Mouse (Mus musculus): ENCODE measurements around the gene Gp2.

Gene Gp2

DNA sequence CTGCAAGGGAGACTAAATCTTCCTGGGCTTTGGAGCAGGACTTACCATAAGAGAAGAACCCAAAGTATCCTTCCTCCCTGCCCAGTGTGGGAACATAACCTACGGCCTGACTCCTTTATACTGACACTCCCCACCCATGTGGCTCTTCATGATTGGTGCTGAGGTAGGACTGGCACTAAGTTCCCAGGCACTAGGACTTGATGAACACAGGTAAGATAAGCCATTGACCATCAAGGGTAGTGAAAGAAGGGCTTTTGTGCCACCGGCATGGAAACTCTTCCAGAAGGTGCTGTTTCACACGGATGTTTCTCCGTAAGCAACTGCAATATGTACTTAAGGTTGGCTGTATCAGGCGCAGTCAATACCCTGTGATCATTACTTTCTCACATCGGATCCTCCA lies at the start of gene Gp2:
TSS of gene Gp2 (minus strand) at position 101 of the 400 bp plus-strand sequence.
- no peak for DNase-seq (ENCODE audit: low spot score in 2 of 2)

DNA sequence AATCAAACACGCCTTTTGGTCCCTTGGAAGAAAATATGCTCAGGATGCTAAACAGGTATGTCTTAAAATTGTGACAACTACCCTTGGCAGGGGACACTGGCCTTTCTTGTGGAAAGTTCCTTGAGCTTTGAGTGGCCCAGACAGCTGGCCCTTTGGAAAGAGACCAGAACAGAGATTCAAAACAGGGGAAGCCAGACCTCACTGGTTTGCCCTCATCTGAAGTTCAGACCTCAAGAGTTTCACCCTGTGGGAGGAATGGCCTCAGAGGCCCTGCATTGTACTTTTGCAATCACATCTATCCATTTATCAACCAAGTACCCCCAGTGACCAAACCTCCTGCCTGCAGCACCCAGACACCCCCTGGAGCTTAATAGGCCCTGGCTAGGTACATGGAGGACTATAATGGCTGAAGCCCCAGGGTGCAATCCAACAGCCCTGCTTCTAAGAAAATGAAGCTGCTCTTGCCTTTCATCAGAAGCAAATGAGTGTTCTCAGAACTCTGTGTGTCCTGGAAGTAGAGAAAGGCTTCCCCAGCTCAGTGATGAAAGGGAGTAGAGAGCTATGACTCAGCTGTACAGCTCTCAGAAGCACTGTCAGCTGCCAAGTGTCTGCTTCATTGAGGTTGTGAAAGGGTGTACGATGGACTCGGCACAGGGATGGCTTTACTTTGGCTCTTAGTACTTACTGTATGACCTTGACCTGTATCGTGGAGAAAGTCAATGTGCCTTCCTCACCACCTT lies 31.1 kb upstream of the Gp2 start:
- DNase-seq (ENCODE audit: low spot score in 2 of 2) = no peak

DNA sequence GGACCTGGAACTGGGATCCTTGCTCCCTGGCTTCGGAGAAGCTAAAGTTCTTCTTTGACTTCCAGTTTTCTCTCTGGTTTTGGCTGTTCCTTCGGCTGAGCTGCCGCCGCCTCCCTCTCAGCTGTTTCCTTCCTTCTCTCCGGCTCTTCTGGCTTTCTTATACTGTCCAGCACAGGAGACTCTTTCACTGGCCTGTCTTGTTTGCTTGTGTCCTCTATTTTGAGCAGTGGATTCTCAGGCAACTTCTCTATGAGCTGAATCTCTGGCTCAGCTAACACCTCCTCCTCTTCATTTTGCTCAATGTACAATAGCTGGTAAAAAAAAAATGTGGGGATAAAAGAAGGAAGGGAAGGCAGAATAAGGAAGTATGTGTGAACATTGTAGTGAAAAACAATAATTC lies 27.6 kb upstream of the Gp2 start:
- DNase-seq (ENCODE audit: low spot score in 2 of 2) = no peak

DNA sequence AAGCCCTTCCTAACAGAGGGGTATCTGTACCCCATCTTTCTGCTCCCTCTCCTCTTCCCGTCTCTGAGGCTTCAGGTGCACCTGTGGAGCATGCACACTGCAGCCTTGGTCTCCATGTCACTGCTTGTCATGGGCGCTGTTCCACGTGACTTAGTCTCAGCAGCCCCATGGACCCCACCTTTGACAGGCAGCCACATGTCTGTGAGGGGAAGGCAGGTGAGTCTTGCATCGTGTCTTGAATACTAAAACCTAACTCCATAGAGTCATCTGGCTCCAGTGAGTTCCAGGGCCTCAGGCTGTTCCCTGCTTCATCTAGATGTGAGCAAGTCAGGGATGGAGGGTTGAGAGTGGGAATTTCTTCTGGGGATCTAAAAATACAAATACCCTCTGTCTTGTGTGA lies 25.1 kb upstream of the Gp2 start:
- no peak for DNase-seq (ENCODE audit: low spot score in 2 of 2)

DNA sequence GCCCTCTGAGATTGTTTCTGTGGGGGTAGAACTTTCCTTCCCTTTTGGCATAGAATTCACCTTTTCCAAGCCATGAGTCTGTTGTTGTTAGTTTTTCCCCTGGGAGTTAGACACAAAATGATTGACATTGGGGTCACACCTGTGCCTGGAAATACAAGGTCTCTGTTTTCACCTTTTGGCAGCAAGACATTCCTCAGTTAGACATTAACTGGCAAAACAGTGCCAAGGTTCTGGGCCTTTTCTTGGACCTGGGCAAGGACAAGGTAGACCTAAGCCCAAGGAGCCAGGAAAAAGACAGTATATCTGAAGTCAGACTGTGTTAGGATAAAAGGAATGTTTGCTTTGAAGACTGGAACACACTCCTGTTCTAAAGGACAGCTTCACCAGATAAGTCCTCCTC lies 20.2 kb upstream of the Gp2 start, which contains the start of gene Umod:
TSS of gene Umod (minus strand) at position 27 of the 400 bp plus-strand sequence.
- DNase-seq (ENCODE audit: low spot score in 2 of 2) = no peak

DNA sequence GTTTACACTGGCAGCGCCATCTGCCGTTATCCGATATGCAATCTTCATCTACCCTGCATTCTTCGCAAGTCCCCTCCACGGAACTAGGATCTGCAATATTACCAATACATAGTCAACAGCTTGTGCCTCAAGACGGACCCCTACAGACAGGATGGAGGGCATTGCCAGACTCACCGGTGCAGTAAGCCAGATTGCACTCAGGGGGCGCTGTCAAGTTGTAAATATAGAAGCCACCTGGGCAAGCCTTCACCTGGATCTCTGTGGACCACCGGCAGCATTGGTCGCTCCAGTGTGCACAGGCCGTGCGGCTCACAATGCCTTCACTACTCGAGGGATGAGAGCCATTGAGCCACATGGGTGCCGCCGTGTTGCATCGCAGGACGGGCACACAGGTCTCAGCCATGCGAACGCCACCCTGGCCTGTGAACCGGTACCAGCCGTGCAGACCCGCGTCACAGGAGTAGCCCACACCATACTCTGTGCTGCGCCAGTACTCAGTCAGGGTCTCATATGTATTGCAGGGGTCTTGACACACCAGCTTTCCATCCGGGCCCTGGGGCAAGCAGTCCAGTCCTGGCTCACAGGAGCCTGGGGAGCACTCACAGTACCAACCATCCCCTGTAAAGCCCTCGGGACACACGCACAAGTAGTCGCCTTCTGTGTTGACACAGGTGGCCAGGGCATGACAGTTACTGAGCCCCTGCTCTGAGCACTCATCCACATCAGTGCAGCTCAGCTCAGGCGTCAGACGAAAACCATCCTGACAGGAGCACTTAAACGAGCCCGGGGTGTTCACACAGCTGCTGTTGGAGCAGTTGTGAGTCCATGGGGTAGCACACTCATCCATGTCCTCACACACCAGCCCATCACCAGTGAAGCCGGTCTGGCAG lies 17.7 kb upstream of the Gp2 start:
- DNase-seq (ENCODE audit: low spot score in 2 of 2) = peak in 1 of 2 experiments; percentile 16

DNA sequence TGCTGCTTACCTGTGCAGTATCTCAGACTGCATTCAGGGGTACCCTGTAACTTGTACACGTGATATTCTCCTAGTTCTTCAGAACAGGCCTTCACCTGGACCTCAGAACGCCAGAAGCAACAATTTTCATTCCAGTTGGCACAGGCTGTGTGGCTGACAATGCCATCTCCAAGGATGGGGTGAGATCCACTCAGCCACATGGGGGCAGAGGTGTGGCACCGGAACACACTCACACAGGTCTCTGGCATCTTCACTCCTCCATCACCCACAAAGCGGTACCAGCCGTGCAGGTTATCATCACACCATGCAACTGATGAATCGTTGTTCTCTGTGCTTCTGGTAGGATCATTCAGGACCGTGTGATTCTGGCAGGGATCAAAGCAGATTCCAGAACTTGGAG lies 4.9 kb downstream of the Gp2 start:
- no peak for DNase-seq (ENCODE audit: low spot score in 2 of 2)

DNA sequence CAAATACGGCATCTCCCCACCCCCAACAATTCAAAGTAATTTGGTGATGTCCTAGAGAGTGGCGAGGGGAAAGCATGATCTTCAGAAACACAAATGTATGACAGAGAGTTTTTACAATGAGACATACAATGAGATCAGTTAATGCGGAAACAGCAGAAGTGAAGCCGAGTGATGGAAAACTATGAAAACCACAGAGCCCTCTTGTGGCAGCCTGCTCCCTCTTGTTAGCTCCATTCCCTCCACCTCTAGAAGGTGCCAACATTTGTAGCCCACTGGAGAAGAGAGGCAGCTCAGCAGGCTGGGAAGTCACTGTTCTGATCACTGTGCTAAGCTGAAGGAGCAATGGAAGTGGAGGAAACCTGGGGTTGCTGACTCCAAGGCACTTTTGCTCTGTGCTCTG lies 15.2 kb downstream of the Gp2 start:
- no peak for DNase-seq (ENCODE audit: low spot score in 2 of 2)

DNA sequence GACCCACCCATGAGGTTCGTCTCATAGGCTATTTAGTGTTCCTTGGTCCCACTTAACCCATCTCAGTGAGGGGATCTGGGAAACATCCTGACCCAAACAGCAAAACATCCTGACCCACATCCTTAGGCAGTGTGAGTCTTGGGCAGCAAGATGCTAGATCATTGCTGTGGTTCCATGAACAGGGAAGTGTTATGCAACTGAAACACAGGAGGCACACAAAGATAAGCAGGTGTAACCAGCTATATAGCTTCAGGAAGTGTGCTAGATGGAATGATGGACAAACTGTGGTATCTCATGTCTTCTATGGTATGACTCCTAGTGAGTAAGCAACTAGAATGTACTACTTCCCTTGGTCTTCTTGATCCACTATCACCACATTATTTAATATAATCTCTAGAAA lies 17.1 kb downstream of the Gp2 start:
- DNase-seq (ENCODE audit: low spot score in 2 of 2) = no peak

DNA sequence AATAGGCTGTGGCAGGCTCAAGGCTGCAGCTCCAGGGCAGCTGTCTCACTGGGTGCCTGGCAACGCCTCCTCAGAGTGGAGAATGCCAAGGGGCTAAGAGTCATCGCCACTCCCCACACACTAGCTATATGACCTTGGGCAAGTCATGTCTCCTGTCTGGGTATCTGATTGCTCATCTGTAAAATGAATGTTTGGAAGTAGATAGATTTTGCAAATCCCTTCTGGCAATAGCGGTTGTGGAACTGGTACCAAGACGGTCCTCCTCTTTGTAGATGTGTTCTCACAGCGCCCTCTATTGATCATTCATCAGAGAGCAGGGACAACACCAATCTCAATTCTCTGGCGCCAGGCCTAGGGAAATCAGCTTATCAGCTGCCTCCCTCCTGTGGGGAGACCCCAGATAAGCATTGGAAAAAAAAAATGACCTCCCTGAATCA lies 31.9 kb downstream of the Gp2 start:
- DNase-seq (ENCODE audit: low spot score in 2 of 2) = no peak

DNA sequence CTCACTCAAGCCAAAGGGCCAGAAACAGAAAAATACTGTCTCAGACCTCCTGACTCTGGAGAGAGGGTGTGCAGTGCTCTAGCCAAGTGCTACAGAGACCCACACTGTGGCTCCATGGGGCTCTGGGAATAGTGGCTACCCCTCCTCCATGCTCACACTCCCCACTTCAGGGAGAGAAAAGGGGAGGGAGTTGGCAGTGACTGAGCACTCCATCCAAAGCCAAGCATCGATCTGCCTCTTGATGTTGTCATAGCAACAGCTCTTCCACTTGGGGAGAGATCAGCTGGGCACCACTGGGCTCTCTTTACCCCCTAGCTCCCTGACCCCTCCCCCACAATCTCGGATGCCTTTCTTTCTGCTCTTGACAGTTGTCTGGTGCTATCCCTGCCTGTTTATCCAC lies 38.4 kb downstream of the Gp2 start:
- DNase-seq (ENCODE audit: low spot score in 2 of 2) = no peak

DNA sequence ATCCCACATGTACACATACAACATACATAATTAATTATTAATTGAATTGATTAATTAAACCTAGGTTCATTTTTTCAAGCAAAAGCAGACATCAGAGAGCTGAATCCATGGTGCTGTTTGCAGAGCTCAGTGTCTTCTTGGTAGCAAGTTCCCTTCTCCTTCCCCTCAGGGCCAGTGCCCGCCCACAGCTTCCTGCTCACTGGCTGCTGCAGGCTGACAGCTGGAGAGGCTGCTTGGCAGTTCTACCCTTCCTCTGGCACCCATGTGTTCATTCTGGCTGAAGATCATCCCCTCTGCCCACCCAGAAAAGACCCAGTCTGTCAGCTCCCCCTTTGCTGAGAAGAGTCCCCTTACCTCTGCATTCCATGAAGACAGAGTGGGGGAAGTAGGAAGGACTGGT lies 40.6 kb downstream of the Gp2 start:
- no peak for DNase-seq (ENCODE audit: low spot score in 2 of 2)

DNA sequence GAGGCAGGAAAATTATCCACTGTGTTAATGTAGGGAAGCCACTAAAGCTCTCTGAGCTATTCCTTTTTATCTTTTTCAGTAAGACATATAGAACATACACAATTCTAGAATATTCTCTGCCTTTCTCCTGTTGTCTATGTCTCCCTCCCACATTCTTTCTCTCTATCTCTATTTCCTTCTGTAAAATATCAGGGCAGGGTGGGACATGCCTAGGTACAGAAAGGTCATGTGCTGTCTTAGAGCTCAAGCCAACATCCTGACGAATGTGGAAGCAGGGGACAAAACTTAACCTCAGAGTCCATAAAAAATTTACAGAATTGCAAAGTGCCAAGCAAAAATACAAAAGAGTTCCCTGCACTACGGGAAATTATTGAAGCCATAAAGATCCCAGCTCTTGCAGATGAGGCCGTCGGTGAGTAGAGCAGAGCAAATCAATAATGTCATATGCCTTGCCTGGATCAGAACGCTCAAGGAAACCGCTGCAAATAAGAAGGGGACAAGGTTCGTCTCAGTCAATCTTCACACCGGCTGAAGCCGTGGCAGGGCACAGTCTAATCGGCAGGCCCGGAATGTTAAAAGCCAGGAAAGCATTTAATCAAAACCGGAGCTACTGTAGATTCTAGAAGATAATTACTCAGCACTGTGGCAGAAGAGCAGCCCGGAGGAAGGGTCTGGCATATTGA lies 64.9 kb downstream of the Gp2 start:
- DNase-seq (ENCODE audit: low spot score in 2 of 2) = no peak
